Mouse (Mus musculus): ENCODE data around the gene Sec62.
A peak's percentile ranks its signal among the peaks of the same experiment; 100 is the strongest.
"Not testable (repeated sequence)": the region's sequence is repeated elsewhere in the genome, so short reads cannot be mapped to it uniquely, and the experiment has no call there.

The Sec62 gene

DNA sequence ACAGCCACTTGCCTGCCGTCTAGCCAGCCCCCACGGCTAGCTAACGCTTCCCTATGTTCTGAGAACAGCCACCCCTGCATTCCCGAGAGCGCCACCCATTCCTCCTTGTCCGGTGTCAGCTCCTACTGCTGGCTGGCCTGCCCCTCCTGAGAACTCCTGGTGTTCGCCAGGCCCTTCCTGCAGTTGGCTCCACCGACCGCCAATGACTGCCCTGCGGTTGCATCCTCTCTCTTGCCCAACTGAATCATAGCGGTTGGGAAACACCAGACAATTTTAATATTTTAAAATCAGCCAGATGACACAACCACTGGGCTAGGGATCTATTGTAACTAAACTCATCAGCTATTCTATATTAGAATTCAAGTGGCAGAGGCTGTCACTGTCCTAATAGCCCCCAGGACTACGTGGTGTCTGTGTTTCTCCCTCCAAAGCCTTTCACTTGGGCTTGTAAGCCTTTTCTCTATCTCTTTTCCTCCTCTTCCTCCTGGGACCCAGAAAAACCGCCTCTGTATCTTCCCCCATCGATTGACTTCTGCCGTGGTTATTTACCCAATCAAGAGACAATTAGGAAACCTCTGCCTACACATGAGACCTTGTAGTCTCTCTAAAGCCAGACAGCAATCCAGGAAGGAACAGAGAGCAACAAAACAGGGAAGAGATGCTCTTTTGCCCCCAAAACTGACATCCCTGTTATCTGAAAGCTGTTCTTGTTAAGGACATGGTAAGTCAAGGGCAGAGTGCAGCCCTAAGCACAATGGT lies 39.4 kb downstream of the Sec62 start:
- no peak for DNase-seq (ENCODE audit: low read depth)

DNA sequence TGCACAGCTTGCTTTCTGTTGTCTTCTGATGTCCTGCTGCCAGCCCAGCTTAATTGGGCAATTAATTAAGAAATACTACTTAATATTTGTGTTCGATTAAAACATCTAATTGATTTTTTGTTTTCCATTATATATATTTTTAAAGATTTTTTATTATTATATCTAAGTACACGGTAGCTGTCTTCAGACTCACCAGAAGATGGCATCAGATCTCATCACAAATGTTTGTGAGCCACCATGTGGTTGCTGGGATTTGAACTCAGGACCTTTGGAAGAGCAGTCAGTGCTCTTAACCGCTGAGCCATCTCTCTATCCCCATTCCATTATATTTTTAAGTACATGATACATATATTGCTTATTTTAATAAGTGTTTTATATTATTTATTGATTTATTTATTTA lies 40.6 kb downstream of the Sec62 start:
- DNase-seq (ENCODE audit: low read depth) = no peak

DNA sequence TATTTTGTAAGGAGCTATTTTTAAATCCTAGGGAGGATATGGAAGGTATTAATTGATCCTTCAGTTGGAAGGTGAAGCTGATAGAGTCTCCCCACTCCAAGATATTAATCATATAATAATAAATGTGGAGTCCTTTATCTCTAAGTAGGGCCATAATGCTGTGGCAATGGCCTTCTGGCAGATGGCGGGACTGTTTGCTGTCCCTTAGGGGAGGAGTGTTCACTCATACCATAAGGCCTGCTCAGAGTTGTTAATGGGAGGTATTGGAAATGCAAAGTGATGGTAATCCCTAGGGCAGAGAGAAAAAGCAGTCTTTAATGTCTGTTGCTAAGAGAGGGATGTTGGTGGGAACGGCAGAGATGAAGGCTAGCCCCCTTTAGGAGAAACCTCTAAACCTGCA lies 53.1 kb downstream of the Sec62 start:
- no peak for DNase-seq (ENCODE audit: low read depth)

DNA sequence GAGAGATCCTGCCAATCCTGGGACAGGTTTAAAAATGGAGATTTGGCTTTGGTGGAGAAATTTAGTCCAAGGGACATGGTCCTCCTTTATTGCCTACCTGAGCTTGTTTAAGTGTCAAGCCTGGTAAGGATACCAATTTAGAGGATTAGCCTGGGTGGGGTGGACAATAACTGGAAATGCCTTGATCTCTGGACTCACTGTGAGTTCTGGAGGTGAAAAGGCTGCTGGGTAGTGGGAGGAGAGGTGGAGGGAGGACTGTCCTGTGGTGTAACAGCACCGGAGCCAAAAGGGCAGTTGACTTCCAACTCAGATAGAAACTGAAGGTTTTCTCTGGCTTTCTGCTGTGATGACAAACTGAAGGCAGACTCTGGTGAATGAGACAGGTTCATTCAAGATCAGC lies 54.7 kb downstream of the Sec62 start:
- no peak for DNase-seq (ENCODE audit: low read depth)

DNA sequence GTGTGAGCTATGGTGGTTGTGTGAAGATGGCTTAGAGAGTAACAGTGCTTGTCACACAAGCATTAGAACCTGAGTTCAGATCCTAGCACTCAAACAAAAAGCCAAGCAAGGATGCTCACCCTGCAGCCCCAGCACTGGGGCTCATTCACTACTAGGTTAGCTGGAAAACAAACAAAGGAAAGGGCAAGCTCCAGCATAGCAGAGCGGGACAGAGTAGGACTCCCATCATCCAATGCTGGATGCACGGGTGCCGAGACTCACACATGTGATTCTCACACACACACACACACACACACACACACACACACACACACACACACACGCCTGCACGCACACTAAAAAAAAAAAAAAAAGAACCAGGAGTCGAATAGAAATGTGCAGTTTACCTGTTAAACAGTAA lies 58.7 kb downstream of the Sec62 start:
- no peak for DNase-seq (ENCODE audit: low read depth)

DNA sequence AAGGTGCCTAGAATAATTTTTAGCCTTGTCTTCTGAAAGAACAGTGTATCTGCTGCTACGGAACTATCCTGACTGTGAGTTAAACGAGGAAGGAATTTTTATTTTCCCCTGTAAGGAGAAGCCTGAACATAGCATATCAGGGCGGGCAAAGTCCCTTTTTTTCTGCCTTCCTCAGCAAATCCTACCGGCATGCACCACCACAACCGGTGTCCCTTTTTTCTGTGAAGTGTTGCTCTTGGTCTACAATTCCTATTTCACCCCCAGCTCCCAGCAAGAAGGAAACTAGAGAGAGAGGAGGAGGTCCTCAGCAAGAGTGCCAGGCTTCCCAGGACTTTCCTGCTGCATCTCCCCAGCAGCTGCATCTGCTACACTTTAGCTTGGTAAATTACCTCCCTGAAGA lies 60.9 kb downstream of the Sec62 start:
- DNase-seq (ENCODE audit: low read depth) = no peak

DNA sequence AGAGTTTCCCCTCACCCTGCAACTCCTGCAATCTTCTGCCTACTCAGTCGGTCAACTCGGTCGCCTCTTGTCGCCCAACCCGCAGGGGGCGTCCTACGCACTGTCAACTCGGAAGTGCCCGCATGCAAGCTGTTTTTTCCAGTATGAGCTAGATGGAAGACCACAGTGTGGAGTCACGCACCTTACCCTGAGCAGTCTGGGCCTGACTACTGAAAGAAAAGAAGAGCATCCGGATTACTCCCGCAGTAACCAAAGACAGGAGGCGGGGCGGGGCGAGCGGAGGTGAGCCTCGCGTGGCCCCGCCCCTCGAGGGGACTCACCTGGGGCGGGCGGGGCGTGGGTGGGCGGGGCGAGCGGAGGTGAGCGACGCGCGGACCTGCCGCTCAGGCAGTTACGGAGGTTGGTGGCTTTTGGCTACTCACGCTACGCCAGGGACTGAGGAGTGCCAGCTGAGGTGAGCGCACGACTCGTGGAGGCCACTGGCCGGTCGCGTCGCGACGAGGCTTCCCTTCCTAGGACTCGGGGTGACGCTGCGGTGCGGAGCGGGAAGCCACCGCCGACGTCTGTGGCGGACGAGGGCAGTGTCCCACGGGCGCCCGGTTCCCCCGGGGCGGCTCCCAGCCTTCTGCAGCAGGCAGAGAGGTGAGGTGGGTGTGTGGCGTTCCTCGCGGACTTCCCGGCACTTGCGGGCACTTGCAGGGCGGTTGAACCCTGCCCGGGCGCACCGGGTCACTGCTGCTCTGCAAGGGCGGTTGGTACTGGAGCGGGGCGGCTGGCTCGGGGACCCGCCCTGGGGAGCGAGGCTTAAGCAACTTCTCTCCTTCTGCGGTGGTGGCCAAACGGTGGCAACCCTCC lies 63.2 kb downstream of the Sec62 start, which contains the start of gene Gpr160:
Gene Gpr160 (plus strand): TSS at position 347 of the 855 bp plus-strand sequence.
- peak; percentile 81 for DNase-seq (ENCODE audit: low read depth)

DNA sequence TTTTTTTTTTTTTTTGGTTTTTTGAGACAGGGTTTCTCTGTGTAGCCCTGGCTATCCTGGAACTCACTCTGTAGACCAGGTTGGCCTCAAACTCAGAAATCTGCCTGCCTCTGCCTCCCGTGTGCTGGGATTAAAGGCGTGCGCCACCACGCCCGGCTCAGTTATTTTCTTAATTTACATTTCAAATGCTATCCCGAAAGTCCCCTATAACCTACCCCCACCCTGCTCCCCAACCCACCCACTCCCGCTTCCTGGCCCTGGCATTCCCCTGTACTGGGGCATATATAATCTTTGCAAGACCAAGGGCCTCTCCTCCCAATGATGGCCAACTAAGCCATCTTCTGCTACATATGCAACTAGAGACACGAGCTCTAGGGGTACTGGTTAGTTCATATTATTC lies 66.9 kb downstream of the Sec62 start:
- not testable (repeated sequence) for DNase-seq (ENCODE audit: low read depth)

DNA sequence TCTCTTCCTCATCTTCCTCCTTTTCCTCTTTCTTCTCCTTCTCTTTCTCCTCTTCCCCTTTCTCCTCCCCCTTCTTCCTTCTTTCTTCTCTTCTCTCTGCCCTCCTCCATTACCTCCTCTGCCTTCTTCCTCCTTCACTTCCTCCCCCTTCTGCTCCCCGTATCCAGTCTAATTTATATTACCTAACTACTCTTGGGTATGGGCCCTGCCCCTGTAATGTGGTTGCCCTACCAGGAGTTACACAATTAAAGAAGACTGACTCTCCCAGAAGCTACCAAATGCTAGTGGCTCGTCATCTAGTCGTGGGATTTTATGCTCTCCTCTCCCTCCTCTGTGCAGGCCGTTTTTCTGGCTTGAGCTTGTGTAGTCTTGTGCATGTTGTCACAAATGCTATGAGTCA lies 68.0 kb downstream of the Sec62 start:
- no peak for DNase-seq (ENCODE audit: low read depth)

DNA sequence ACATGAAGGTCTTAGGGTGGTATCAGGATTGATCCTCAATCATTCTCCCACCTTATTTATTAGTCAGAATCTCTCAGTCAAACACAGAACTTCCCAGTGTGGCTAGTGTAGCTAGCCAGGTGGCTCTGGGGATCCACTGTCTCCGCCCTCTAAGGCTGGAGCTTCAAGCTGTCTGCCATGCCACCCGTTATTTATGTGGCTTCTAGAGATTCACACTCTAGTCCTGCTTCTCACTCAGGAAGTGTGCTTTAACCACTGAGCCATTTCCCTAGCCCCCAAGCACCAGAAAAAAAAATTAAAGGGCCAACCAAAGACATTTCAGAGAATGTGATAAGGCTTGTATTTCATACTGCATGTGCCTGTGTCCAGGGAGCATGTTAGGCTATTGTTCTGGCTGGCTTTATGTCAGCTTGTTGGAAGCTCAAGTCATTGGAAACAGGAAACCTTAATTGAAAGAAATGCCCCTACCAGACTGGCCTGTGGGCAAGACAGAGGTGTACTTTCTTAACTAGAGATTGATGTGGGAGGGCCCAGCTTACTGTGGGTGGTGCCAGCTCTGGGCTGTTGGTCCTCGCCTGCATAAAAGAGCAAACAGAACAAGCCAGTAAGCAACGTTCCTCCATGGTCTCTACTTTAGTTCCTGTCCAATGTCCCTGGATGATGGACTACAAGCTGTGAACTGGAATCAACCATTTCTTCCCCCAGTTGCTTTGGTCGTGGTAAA lies 71.2 kb downstream of the Sec62 start:
- DNase-seq (ENCODE audit: low read depth) = no peak

DNA sequence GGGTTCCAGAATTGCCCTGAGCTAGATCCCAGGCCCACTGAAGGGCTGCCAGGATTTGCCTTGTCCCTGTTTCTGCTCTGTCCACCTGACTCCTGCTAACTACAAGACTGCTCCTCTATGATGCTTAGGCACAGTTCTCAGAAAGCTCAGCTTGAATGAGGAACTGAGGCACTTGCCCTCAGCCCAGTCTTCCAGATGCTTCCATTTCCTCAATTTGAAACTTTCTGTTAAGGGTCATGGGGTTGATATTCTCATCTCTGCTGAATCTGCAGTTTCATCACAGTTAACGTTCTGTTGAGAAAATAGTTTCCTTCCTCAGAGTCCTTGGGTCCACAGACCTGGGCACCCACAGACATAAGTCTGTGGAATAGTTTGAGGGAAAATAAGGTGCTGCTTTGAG lies 72.0 kb downstream of the Sec62 start:
- no peak for DNase-seq (ENCODE audit: low read depth)

DNA sequence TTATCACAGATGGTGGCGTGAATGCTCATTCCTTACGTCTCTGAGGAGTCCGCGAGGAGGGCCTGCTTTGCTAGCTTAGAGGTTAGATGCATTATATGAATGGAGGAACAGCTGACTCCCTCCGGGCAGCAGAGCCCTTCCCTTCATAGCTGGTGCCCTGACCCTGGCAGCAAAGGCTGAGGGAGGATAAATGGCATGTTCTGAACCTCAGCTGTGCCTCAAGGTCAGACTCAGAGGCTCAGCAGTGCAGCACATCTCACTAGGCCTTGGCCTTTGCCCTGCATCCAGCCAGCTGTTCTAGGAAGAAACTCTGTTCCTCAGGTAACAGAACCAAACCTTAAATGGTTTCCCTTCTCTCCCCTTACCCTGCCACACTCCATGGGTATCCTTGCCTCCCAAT lies 75.5 kb downstream of the Sec62 start:
- DNase-seq (ENCODE audit: low read depth) = no peak

DNA sequence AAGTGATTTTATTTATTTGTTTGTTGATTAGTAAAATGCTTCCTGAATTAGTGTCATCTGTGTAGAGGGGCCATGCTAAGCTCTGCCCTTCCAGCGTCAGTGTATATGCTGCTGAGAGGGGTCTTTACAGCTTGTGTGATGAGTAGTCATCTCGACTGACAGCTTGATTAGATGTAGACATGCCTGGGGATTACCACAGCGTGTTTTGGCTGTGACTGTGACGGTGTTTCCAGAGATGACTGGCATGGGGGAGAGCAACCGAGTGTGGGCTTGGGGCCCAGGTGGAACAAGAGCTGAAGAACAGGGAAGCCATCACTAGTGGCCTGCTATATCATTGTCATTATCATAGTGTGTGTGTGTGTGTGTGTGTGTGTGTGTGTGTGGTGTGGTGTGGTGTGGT lies 76.0 kb downstream of the Sec62 start:
- DNase-seq (ENCODE audit: low read depth) = no peak

DNA sequence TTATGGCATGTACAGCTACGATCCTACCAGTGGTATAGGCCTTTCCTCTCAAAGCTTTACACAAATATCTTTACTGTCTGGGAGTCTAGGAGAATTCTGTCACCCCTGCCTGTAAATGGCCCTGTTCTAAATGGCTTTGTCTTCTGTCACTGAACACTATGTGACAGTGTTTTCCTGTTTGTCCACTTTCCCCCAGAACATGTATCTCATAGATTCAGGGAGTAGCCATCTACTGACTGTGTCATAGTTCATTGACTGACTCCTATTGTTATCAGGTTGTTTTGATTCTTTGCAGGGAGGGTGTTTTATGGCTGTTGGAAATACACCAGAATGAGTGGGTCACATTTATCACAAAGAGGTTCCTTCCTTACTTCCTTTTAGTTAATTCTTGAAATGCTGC lies 77.3 kb downstream of the Sec62 start:
- DNase-seq (ENCODE audit: low read depth) = no peak
